Mouse (Mus musculus): ENCODE data around the gene Ppfibp2.

DNA sequence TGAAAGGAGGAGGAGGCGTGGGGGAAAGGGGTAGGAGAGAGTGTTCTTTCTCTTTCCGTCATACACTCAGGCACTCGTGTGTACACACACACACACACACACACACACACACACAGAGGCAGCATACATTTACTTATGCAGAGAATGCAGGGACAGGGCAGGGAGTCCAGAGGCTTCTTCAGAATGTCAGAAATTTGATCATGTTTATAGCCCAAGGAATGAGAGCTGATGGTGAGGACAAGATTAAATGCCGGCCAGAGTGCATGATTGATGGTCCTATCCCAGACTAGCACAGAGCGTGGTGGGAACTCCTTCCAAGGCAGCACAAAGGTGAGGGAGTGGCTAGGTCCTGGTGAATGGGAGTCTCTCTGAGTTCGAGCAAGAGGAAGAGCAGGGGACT, 96.5 kb downstream of the Ppfibp2 start:
- TF ChIP-seq POLR2A (IDR thresholded peaks at IDR 0.05; ENCODE audit: low read depth, low read length) (no peak), CTCF (conservative IDR thresholded peaks at IDR 0.05; ENCODE audit: insufficient read depth, insufficient read length, low read depth, low read length) (no peak)
